Mouse (Mus musculus): Measurements from ENCODE around the gene Ovol2.

GRCm38 (mm10) chr2:144310273-144310672 is 21.7 kb downstream of the Ovol2 start:
- TF ChIP-seq GATA1 (IDR thresholded peaks at IDR 0.05; ENCODE audit: borderline replicate concordance, low read length) (no peak), FLI1 (IDR thresholded peaks at IDR 0.05; ENCODE audit: low read length) (no peak)

All from megakaryocyte, embryonic 14.5 days (primary cell).